Mouse (Mus musculus): ENCODE data around the gene Mogat2.

Mogat2 gene

DNA sequence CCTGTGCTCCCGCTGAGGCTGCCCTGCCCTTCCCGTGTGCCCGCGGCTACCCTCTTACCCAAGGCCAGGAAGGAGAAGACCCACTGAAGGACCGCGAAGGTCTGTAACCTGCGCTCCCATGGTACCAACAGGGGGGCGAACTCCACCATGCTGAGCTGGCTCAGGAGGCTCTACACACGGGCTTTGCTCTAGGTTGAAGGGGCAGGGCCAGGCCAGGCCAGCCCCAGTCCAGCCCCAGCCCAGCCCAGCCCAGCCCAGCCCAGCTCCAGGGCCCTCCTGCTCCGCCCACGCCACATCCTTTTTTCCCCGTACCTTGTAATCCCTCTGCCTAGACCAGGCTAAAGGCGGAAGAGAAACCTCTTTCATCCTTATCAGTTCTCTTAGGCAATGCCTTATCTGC, at the start of gene Mogat2:
Mogat2 (minus strand) TSS at position 203 of the 400 bp plus-strand sequence.
- no peak for DNase-seq (ENCODE audit: low read depth, low spot score)

DNA sequence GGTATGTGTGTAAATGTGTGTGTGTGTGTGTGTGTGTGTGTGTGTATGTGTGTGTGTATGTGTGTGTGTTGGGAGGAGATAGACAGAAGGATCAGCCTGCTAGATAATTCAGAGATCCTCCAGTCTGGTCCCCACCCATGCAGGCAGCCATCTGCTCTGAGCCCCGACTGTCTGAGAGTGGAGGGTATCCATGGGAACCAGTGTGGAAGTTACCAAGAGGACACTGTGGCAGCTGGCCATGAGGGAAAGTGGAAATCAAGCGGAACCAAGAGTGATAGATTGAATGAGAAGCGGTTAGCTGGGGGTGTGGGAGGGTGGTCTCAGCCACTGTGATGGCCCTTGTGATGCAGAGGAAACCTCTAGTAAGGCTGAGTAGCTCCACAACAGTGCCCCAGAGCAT, 48.9 kb upstream of the Mogat2 start:
- no peak for DNase-seq (ENCODE audit: low read depth, low spot score)

DNA sequence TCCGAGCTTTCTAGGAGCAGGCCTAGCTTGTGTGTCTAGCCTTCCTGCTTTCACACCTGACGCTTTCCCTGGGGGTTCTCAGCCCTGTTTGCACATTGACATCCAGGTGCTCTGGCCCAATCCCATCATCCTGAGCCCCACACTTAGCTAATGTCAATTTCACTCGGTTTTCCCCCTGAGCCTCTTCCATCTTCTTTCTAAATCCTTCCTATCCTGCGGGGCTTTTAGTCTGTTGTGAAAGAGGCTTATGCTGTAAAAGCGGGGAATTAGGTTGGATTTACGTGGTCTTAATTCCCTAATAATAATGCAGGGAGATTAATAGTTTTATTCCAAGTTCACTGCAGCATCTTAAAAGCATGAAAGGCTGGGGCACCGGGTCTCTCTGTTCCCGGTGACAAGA, 41.2 kb upstream of the Mogat2 start:
- DNase-seq (ENCODE audit: low read depth, low spot score) = no peak

DNA sequence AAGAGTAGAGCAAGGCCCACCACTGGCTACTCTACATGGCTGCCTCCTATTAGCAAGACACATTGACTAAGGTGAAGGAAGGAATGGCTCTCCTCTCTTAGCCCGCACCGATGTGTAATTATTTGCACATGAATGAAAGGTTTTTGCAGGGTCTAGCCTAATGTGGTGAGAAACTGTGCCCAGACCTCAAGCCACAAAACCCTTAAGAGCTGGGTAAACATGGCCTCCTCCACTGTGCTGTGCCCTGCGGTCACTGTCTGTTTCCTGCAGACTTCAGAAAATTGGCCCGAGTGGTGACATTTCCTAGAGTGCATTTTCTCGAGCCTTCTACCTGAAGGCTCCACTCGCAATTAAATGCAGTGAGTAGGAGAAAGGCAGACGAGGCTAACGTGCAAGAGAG, 39.9 kb upstream of the Mogat2 start:
- no peak for DNase-seq (ENCODE audit: low read depth, low spot score)

DNA sequence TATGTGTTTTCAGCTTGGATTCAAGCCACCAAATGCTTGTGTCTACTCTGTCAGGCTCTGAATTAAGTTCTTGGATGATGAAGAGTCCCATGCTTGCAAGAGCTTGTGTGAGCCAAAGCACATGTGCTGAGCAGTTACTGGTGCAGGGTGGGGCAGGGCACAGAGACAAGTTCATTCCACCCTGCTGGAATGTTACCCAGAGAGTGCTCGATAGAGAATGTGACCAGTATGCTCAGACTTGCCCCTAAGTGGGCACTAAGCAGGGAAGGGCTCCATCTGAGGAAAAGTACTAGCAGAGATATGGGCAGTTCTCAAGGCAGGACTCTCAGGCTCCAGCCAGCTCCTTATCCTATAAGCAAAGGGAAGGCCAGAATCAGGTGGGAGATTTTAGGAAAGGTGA, 38.3 kb upstream of the Mogat2 start:
- DNase-seq (ENCODE audit: low read depth, low spot score) = no peak

DNA sequence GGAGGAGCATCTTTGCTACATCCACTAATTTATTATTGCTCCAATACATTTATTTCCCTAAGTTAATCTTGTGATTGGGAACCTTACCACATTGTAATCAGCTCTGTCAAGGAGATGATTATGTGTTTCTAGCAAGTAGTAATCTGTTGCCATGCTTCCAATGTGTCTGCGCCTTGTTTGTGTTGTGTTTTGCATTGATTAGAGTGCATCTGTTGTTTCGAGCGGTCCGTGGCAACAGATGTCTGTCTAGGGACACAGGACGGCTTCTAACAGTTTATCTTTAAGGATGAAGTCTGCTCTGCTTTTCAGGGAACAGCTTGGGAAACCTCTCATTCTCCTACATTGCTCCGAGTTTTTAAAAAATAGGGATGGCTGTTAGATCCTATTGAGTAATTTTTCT, 36.7 kb upstream of the Mogat2 start:
- DNase-seq (ENCODE audit: low read depth, low spot score) = no peak

DNA sequence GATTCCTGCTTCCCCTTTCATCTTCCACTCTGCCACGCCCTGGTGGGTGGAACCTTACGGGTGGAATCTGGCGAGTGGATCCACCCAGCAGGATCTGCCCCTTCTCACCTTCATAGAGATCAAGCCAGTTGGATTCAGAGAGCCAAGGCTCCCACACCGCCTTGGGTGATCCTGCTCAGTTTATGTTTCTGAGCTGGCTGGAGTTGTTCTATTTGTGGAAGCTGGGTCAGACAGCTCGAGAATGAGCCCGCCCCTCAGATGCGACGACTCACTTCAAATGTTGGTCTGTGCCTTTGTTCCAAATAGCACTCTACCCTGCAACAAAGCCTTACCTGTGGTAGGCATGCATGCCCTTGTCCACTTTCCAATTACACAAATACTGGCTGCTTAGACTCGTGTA, 33.2 kb upstream of the Mogat2 start:
- DNase-seq (ENCODE audit: low read depth, low spot score) = peak; percentile 22

DNA sequence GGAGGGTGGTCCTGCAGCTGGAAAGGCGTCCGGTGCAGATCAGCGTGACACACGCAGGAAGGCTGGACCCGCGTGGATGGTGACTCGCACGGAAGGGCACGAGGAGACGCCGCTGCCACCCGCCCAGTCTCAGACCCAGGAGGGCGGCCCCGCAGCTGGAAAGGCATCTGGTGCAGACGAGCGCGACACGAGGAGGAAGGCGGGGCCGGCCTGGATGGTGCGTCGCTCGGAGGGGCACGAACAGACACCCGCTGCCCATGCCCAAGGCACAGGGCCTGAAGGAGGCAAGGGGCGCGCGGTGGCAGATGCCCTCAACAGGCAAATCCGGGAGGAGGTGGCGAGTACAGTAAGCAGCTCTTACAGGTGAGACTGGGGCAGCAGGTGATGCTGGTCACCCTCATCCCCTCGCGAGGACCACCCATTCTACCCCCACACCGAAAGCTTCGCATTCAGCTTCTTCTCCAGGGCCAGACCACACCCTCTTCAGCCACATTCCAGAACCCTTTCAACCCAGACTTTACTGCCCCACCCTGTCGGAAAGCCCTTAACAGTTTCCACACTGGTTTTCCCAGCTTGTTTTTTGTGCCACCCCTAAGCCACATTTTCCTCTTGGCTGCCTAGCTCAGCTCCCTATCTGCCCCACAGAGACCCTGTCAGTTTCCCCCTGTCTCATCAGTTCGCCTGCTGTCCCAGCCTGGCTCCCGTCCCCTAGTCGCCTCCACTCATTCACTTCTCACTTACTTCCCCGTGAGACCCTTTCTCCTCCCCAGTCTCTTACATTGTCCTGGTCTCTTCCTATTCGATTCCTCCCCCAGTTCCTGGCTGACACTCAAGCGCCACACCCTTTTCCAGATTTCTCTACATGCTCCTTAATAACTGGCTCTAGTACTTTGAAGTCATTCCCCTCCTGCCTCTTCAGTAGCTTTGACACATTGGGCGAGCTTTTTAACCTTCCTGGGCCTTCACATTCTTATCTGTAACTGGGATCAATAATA, 30.8 kb upstream of the Mogat2 start:
- DNase-seq (ENCODE audit: low read depth, low spot score) = peak; percentile 61

DNA sequence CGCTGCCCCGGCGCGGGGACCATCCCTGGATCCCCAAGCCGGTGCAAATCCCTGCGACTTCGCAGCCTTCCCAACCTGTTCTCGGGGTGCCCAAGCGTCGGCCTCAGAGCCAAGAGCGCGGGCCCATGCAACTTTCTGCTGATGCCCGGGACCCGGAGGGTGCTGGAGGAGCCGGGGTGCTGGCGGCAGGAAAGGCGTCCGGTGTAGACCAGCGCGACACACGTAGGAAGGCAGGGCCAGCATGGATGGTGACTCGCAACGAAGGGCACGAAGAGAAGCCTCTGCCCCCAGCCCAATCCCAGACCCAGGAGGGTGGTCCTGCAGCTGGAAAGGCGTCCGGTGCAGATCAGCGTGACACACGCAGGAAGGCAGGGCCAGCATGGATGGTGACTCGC, 30.1 kb upstream of the Mogat2 start:
- DNase-seq (ENCODE audit: low read depth, low spot score) = peak; percentile 17

DNA sequence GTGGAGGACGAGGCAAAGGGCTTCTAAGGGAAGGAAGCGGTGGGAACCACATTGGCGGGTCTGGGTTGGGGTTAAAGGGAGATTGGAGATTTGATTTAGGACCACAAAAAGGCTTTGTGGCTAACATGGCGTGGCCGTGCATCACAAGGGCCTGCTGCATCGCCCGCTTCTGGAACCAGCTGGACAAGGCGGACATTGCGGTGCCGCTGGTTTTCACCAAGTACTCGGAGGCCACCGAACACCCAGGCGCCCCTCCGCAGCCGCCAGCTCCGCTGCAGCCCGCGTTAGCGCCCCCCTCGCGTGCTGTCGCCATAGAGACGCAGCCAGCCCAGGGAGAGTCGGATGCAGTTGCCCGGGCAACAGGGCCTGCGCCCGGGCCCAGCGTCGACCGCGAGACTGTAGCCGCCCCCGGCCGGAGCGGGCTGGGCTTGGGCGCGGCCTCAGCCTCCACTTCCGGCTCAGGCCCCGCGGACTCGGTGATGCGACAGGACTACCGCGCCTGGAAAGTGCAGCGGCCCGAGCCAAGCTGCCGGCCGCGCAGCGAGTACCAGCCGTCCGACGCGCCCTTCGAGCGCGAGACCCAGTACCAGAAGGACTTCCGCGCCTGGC, 29.6 kb upstream of the Mogat2 start:
- DNase-seq (ENCODE audit: low read depth, low spot score) = peak; percentile 59

DNA sequence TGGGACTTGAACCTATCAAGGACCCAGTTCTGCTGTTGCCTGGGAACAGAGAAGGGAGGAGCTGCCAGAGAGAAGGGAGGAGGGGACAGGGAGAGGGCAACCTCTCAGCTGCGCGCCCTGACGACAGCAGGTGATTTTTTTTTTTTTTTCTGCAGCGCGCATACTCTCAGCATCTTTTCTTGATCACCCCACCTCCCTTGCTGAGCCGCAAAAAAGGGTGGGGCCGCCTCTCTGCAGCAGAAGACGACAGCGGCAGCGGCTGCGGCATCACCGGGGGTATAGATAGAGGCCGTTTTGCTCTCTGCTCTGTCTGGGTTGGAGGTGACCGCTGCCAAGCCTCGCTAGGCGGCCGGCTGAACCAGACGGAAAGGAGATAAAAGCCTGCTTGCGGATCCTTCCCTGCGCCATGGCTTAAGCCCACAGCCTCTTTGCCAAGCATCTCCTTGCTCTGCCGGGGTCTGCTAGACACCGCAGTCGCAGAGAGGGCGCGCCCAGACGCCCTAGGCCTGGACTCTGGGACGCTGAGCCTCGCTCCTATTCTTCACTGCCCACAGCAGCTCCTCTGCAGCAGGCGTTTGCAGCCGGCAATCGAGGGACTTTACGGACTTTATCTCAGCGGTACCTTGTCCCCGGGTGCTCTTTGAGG, 29.0 kb upstream of the Mogat2 start, which contains the start of gene Map6:
Map6 (plus strand) TSS at position 197 of the 646 bp plus-strand sequence.
- no peak for DNase-seq (ENCODE audit: low read depth, low spot score)

DNA sequence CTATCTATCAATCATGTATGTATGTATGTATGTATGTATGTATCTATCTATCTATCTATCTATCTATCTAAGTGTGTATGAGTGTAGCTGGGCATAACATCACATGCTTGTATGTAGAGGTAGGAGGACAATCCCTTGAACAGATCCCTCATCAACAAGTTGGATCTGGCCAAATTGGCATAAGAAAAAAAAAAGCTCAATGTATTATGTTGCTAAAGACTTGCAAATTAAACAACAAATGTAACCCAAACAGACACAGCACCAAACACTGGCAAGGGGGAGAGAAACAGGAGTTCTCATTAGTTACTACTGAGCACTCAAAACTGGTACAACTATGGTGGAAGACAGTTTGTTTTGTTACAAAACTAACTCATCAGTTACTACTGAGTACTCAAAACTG, 26.2 kb upstream of the Mogat2 start:
- no peak for DNase-seq (ENCODE audit: low read depth, low spot score)

DNA sequence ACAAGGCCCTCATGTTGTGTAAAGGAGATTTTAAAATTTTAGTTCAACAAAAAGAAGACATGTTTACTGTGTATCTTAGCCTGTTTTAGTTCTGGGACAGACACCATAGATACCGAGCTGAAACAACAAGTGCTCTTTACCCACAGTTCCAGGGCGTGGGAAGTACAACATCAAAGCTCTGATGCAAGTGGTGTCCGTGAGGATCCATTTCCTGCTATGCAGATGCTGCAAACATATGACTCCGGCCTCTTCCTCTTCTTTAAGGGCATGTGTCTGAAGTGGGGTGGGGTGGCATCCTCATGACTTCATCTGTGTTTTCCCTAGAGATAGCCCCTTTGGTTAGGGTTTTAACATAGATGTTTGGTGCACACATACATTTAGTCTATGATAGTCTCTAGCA, 25.1 kb upstream of the Mogat2 start:
- no peak for DNase-seq (ENCODE audit: low read depth, low spot score)

DNA sequence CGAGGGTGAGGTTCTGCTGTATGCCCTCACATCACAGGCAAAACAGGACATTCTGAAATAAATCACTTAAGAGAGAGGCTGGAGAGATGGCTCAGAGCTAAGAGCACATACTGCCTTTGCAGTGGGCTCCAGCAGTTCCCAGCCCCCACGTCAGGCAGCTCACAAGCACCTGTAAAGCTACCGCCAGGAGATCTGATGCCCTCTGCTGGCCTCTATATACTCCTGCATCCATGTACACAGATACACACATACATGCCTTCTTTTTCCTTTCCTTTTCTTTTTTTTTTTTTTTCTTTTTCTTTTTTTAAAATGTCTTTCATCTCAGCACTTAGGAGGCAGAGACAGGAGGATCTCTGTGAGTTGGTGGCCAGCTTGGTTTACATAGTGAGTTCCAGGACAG, 23.5 kb upstream of the Mogat2 start:
- DNase-seq (ENCODE audit: low read depth, low spot score) = no peak

DNA sequence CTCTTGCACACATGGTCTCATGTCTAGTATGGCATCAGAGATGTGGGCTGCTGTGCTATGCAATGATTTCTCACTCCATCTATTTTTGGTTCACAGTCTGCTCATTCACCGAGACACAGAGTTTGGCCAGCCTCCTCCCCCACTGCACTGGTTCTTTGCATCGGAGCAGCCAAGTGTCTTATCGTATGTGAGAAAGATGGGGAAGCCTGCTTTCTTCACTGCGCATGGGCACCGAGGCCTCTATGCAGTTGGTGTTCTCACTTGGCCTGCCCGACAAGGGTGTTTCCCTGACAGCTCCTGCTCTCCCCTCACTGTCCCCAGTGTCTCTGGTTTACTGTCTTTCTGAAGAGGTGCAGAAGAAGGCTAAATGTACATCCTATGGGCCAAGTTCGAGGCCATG, 16.6 kb upstream of the Mogat2 start:
- DNase-seq (ENCODE audit: low read depth, low spot score) = no peak

DNA sequence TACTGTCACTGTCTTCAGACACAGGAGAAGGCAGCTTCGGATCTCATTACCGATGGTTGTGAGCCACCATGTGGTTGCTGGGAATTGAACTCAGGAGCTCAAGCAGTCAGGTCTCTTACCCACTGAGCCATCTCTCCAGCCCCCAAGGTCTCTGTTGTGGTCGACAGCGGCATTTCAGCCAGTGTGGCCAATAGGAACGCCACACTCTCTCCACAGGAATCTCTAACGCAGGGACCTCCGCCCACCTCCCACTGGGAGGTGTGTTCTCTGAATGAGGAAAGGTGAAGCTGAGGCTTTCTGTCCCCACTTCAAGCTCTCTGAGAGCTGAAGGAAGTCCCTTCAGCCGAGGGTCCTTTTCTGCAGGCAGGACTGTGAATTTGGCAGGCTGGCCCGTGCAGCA, 12.0 kb upstream of the Mogat2 start:
- DNase-seq (ENCODE audit: low read depth, low spot score) = no peak

DNA sequence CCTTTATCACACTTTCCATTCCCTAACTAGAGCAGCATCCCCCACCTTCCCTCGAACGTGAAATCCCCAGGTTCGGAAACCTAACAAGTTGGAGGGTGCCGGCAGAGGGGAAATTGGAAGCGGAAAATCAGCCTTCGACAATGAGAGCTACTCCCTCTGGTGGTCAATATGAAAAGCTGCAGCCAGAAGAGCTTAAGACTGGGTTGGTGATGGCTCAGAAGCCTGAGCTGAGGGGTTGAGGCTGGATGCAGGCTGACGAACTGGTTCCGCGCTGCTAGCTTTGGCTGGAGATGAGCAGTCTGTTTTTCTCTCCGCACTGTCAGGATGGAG, 11.1 kb upstream of the Mogat2 start:
- DNase-seq (ENCODE audit: low read depth, low spot score) = peak; percentile 55

DNA sequence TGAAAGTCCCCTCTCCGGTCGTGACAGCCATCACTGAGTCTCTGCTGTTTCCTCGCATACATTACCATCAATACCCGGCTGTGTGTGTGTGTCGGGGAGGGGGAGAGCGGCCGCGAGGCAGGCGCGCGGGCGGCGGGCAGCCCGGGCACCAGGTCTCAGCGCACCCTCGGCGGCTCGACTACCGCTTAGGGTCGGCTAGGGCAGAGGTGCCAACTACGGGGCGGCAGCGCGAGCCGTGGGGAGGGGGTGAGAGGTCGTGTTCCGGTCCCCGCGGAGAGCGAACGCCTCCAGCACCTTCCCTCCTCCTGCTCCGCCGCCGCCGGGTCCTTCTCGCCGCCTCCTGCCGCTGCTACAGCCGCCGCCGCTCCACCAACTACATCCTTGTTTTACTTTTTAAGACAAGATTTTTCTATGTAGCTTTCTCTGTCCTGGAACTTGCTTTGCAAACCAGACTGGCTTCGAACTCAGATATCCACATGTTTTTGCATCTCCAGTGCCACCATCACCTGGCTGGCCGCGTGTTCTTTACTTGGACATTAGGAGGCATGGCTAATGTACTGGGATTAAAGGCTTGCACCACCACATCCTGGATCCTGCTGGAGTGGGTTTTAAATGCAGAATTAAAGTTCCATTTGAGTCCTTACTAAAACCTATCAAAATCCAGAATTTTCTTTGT, 10.6 kb upstream of the Mogat2 start:
- DNase-seq (ENCODE audit: low read depth, low spot score) = no peak

DNA sequence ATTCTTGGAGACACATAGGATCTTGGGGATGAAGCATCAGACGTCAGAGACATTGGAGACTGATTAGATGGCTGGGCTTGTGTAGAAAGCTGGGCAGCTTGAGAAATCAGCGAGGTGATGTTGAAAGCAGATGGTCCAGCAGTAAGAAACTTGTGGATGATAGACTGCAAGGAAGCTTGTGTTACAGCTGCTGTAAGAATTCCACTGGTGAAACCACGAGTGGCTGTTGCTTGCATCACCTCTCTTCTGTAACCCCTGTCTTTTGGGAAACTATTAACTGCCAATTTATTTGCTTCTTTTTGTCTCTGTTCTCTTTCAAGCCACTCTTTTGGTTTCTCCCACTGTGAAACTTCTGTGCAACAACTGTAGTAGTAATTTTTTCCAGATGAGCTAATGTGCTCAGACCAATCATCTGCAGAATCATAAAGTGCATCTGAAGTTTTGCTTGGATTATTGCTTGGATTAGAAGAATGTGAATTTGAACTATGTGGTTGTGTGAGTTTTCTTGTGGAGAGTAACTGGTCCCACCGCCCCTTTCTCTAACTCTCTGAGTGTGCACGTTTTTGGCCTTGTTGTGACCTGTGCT, 9.8 kb upstream of the Mogat2 start:
- peak; percentile 6 for DNase-seq (ENCODE audit: low read depth, low spot score)

DNA sequence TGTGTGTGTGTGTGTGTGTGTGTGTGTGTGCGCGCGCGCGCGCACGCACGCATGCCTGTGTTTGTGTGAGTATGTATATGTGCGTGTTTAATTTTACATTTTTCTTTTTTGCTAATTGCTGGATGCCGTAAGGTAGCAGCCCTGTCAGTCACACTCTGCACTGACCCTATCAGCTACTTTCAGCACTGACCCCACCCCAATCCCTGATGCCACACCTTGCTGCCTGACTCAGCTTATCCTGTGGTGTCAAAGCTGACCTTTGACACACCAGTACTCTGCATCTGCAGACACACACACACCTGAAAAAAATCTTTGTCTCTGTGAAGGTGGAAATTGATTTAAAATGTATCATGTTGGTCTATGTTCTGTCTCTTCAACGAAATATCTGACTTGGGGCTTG, 3.7 kb upstream of the Mogat2 start:
- DNase-seq (ENCODE audit: low read depth, low spot score) = no peak

DNA sequence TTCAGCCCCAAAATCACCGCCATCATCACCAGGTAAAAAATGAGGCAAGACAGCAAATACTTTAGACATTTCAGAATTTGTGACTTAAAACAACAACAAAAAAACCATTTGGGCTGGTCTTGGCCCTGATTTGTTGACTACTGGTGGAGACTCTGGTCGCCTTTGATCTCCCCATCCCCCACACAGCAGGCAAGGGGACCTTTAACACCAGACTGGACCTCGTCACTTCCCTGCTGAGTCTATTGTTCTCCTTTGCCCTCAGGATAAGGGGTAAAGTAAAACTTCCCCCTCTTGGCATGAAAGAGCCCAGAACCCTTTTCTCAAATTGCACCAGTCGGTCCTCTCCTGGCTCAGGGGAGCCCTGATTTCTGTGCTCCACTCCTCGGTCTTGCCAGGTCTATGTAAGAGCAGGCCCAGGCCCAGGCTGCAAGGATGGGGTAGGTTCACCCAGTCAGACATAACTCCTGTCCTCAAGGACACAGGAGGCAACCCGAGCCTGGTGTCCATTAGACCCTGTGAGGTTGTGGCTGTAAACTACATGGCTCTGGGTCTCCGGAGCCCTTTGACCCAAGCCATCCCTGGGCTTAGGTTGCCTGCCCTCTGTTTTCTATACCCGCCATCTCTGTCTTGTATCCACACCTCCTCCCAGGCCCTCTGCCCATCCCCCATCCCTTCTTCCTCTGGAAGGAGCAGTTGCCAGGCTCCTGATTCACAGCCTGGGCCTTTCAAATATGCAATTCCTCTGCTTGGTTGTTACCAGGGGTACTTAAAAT, 1.3 kb downstream of the Mogat2 start:
- DNase-seq (ENCODE audit: low read depth, low spot score) = no peak
